Mouse (Mus musculus): ENCODE measurements at regions not wholly inside any gene's neighbourhood (a gene's known extent, or its start where the extent isn't known, plus 50 kb on each side); places are given as distances from the start of the nearest gene placed in this dataset.

- DNase-seq, result no peak
Observed at GRCm38 (mm10) chr11:22692281-22692857, 168.4 kb downstream of the B3gnt2 start.

- DNase-seq, result peak; percentile 68
Observed at GRCm38 (mm10) chr11:22692941-22693341, 167.8 kb downstream of the B3gnt2 start.

- no peak for DNase-seq
Observed at GRCm38 (mm10) chr11:22693376-22693775, 167.4 kb downstream of the B3gnt2 start.

GRCm38 (mm10) chr11:22693984-22694383, 166.8 kb downstream of the B3gnt2 start:
- no peak for DNase-seq

- DNase-seq, result peak; percentile 21
Observed at GRCm38 (mm10) chr11:22694829-22695228, 165.9 kb downstream of the B3gnt2 start.

GRCm38 (mm10) chr11:22695237-22695636, 165.5 kb downstream of the B3gnt2 start:
- no peak for DNase-seq

GRCm38 (mm10) chr11:22698057-22698941, 162.5 kb downstream of the B3gnt2 start:
- peak; percentile 34 for DNase-seq

- no peak for DNase-seq
Observed at GRCm38 (mm10) chr11:22706082-22706481, 154.7 kb downstream of the B3gnt2 start.

Data from adrenal gland, adult 2 months (tissue).